Mouse (Mus musculus) neural tube, embryonic 12.5 days (tissue): ENCODE results near the gene Gm3604. TPM values are rescaled to one million over a fixed set of nuclear protein-coding genes. Genes with fewer than 3 reads are reported as not detected.
"Not testable (repeated sequence)": the region's sequence is repeated elsewhere in the genome, so short reads cannot be mapped to it uniquely, and the experiment has no call there.

Experiments
- ATAC-seq: fragments of 200-750 bp; cut with Nextera tagmentation; 2 replicates; pipeline ENCODE4 v1.8.0; 2017; ENCODE audit warnings: low read depth, mild to moderate bottlenecking, moderate TSS enrichment, moderate library complexity; ENCODE audit not compliant: low FRiP score
- H3K27ac ChIP-seq: fragments of 300-500 bp; sonication (generic); 2 replicates; pipeline ENCODE4 v1.5.1; 2016
- H3K27me3 ChIP-seq: fragments of 300-500 bp; sonication (generic); replicated peaks from 2 replicates; pipeline ENCODE4 v1.6.1; 2016; ENCODE audit warnings: mild to moderate bottlenecking
- H3K36me3 ChIP-seq: fragments of 300-500 bp; sonication (generic); 2 replicates; pipeline ENCODE4 v1.6.1; 2016; ENCODE audit warnings: mild to moderate bottlenecking
- H3K4me1 ChIP-seq: fragments of 300-500 bp; sonication (generic); 2 replicates; pipeline ENCODE4 v1.6.1; 2016
- H3K4me2 ChIP-seq: fragments of 300-500 bp; sonication (generic); replicated peaks from 2 replicates; pipeline ENCODE4 v1.6.1; 2016; ENCODE audit warnings: mild to moderate bottlenecking
- H3K4me3 ChIP-seq: fragments of 300-500 bp; sonication (generic); 2 replicates; pipeline ENCODE4 v1.5.1; 2016
- H3K9ac ChIP-seq: fragments of 300-500 bp; sonication (generic); 2 replicates; pipeline ENCODE4 v1.6.1; 2016; ENCODE audit warnings: mild to moderate bottlenecking
- H3K9me3 ChIP-seq: fragments of 300-500 bp; sonication (generic); 2 replicates; pipeline ENCODE4 v1.6.1; 2016; ENCODE audit warnings: mild to moderate bottlenecking
- WGBS: fragments of 180-500 bp; shearing (Covaris S2); methylation state at CpG from one replicate; pipeline ENCODE4 v1.1.7; 2016; 5-methylcytosine and 5-hydroxymethylcytosine counted together
- microRNA-seq: library from miRNA; unstranded; fragments of <30 nt; microRNA quantifications from one replicate; pipeline ENCODE4, GENCODE M21; 2017
- polyA plus RNA-seq: library from polyadenylated mRNA; unstranded; fragments of >200 nt; fragmentation: Nextera tagmentation; extraction: Ambion mirVana; gene quantifications from 2 replicates; pipeline ENCODE4 v1.2.1, GENCODE M21; 2016

Gene Gm3604
- polyA plus RNA-seq = 2.3 and 3.0 TPM in 2 replicates

DNA sequence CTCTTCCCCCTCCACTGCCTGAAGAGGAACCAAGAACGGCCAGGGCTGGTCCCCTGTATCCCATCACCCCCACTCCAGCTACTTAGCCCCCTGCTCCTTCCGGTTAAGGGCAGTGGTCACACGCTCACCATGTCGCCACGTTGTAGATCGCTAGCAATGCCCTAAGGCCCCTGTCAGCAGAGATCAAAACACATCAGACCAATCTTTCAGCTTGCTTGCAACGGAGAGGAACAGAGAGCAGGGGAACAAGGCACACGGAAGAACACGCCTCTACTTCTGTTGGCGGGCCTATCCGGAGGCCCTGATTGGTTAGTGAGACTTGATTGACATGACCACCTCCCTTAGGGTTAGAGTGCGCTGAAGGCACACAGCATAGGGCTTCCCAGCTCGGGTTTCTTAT, at the start of gene Gm3604:
TSS of gene Gm3604 (minus strand) at position 226 of the 400 bp plus-strand sequence.
- not testable (repeated sequence) for H3K36me3 ChIP-seq, ATAC-seq, H3K27me3 ChIP-seq, H3K4me1 ChIP-seq, H3K27ac ChIP-seq, H3K9me3 ChIP-seq
- WGBS = 11% methylated on average over 13 of the region's 13 CpGs
- H3K4me2 ChIP-seq = peak within 1 kb of the TSS; percentile 49
- H3K4me3 ChIP-seq = peak within 1 kb of the TSS; percentile 41
- H3K9ac ChIP-seq = 0 out of 2 replicates have a peak within 1 kb of the TSS, but pooled peaks have one; percentile 40

DNA sequence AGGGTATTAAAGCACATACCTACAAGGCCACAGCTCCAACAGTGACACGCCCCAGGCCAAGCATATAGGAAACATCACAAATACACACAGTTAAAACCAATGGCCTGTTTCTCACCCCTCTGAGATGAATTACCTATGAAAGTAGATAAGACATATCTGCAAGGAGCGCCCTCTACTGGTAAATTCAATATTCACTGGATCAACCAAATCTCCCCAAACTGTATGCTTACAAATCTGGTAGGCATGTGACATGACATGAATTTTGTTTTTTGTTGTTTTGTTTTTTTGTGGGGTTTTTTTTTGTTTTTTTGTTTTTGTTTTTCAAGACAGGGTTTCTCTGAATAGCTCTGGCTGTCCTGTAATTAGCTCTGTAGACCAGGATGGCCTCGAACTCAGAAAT, 16.2 kb upstream of the Gm3604 start:
- WGBS = 71% methylated on average over 3 of the region's 3 CpGs

GRCm38 (mm10) chr13:62390076-62390620, 7.2 kb upstream of the Gm3604 start:
- not testable (repeated sequence) for H3K36me3 ChIP-seq, H3K9me3 ChIP-seq, H3K4me1 ChIP-seq, H3K9ac ChIP-seq, H3K27ac ChIP-seq, H3K4me3 ChIP-seq, ATAC-seq, H3K27me3 ChIP-seq, H3K4me2 ChIP-seq
- WGBS = 91% methylated on average over 8 of the region's 8 CpGs

More for the DNA sequence above, 16.2 kb upstream of the Gm3604 start:
- not testable (repeated sequence) for H3K9me3 ChIP-seq, H3K4me1 ChIP-seq, H3K4me2 ChIP-seq, H3K9ac ChIP-seq, H3K4me3 ChIP-seq, ATAC-seq, H3K27ac ChIP-seq, H3K36me3 ChIP-seq, H3K27me3 ChIP-seq

DNA sequence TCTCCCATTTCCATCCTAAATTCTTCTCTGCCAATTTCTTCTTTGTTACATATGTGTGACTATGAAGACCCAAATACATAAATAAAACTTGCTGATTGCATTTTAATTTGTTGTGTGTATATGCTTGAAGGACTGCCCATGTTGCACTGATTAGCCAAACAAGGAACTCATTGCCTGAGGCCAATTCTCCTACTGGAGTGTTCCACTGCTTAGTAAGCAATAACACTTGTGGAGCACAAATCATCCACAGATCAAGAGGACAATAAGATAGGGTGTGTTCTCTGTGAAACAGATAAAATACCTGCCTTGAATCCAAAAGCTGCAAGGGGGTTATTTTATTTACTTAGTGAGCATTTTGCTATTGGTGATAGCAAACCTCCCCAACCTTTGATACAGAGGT, 51.2 kb downstream of the Gm3604 start:
- peaks cover 26% of the 10 kb centered on the region; the same call in 1 of the 2 replicates for H3K9me3 ChIP-seq
- ATAC-seq = no peak
- no peaks in the 10 kb centered on the region for H3K36me3 ChIP-seq
- no peak overlapping the region for H3K9ac ChIP-seq
- no peak overlapping the region for H3K4me2 ChIP-seq
- no peaks in the 10 kb centered on the region for H3K27me3 ChIP-seq
- no peak overlapping the region for H3K27ac ChIP-seq
- H3K4me3 ChIP-seq = no peak overlapping the region
- H3K4me1 ChIP-seq = no peaks in the 10 kb centered on the region

DNA sequence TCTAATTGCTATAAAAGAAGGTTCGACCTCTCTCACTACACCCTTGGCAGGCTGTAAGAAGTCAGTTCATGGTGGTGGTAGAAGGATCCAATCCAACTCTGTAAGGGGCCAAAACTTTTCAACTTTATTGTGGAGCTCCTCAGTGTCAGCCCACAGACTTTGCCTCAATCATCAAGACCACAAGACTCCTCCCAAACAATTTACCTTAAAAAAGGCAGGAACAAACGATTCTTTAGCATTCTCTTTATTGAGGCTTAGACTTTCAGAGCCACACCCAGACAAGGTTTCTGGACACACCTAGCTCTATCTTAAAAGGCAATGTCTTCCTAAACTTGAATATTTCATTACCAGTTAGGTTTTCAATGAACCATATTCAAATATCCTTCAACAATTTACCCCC, 51.6 kb downstream of the Gm3604 start:
- Histone ChIP-seq H3K4me1 (no peaks in the 10 kb centered on the region), H3K4me2 (no peak overlapping the region), H3K9ac (no peak overlapping the region), H3K9me3 (peaks cover 26% of the 10 kb centered on the region; the same call in 1 of the 2 replicates), H3K36me3 (no peaks in the 10 kb centered on the region), H3K27ac (no peak overlapping the region), H3K4me3 (no peak overlapping the region), H3K27me3 (no peaks in the 10 kb centered on the region)
- WGBS = 74% methylated on average over 2 of the region's 2 CpGs
- ATAC-seq = no peak

Small RNA genes lying within 50 kb of the gene (microRNA-seq; reads per million reads assigned to microRNA genes)
- gene Gm25933 = not detected

Other genes with a start within 250 kb of the Gm3604 start
- 14.4 and 16.0 TPM in 2 replicates for gene Gm49359, start 83.7 kb upstream of the Gm3604 start, polyA plus RNA-seq
- gene Zfp935, start 175.3 kb upstream of the Gm3604 start, polyA plus RNA-seq = not detected in 2 replicates
- gene Zfp934, start 188.0 kb upstream of the Gm3604 start, polyA plus RNA-seq = 15.5 and 15.8 TPM in 2 replicates
- gene 6720489N17Rik, start 241.0 kb upstream of the Gm3604 start, polyA plus RNA-seq = 10.6 and 10.9 TPM in 2 replicates